Mouse (Mus musculus) lung, embryonic 16.5 days (tissue): ENCODE data around the gene Fbxo10. TPM values are rescaled to one million over a fixed set of nuclear protein-coding genes. Genes with fewer than 3 reads are reported as not detected.
"Not testable (repeated sequence)": the region's sequence is repeated elsewhere in the genome, so short reads cannot be mapped to it uniquely, and the experiment has no call there.

Experiments
- ATAC-seq: fragments of 200-750 bp; cut with Nextera tagmentation; 2 replicates; pipeline ENCODE4 v1.8.0; 2017; ENCODE audit warnings: low read depth, mild to moderate bottlenecking, moderate library complexity
- H3K27ac ChIP-seq: fragments of 300-500 bp; sonication (generic); 2 replicates; pipeline ENCODE4 v1.5.1; 2014; ENCODE audit warnings: mild to moderate bottlenecking, control low read depth, low read length
- H3K27me3 ChIP-seq: fragments of 300-500 bp; sonication (generic); 2 replicates; pipeline ENCODE4 v1.6.1; 2014; ENCODE audit warnings: low read depth, low read length, mixed read lengths; ENCODE audit not compliant: control insufficient read depth, insufficient read depth
- H3K36me3 ChIP-seq: fragments of 300-500 bp; sonication (generic); 2 replicates; pipeline ENCODE4 v1.6.1; 2014; ENCODE audit warnings: low read length; ENCODE audit not compliant: control insufficient read depth, insufficient read depth
- H3K4me1 ChIP-seq: fragments of 300-500 bp; sonication (generic); replicated peaks from 2 replicates; pipeline ENCODE4 v1.6.1; 2014; ENCODE audit warnings: low read length, mixed read lengths; ENCODE audit not compliant: control insufficient read depth, insufficient read depth
- H3K4me2 ChIP-seq: fragments of 300-500 bp; sonication (generic); 2 replicates; pipeline ENCODE4 v1.6.1; 2014; ENCODE audit warnings: low read depth, low read length, control low read depth
- H3K4me3 ChIP-seq: fragments of 300-500 bp; sonication (generic); 2 replicates; pipeline ENCODE4 v1.5.1; 2014; ENCODE audit warnings: mild to moderate bottlenecking, low read length, control low read depth
- H3K9ac ChIP-seq: fragments of 300-500 bp; sonication (generic); 2 replicates; pipeline ENCODE4 v1.6.1; 2014; ENCODE audit warnings: low read length, control low read depth
- H3K9me3 ChIP-seq: fragments of 300-500 bp; sonication (generic); 2 replicates; pipeline ENCODE4 v1.6.1; 2016; ENCODE audit warnings: low read length; ENCODE audit not compliant: control insufficient read depth
- WGBS: fragments of 180-500 bp; shearing (Covaris S2); extraction: QIAGEN DNeasy Blood & Tissue Kit; methylation state at CpG from one replicate; pipeline ENCODE4 v1.1.7; 2014; 5-methylcytosine and 5-hydroxymethylcytosine counted together
- polyA plus RNA-seq: library from polyadenylated mRNA; unstranded; fragments of >200 nt; fragmentation: Nextera tagmentation; extraction: Ambion mirVana; gene quantifications from 2 replicates; pipeline ENCODE4 v1.2.1, GENCODE M21; 2015

Gene Fbxo10
- polyA plus RNA-seq, 1 experiment from 2014 or later: 13.9 TPM

- no peaks in the 10 kb centered on the region for H3K9me3 ChIP-seq
- peak overlapping the region; percentile 59 for H3K9ac ChIP-seq
- 21% methylated on average over 8 of the region's 8 CpGs for WGBS
- peaks cover 9% of the 10 kb centered on the region for H3K4me1 ChIP-seq
- ATAC-seq: no peak
- H3K4me3 ChIP-seq: peak overlapping the region; percentile 96
- H3K27ac ChIP-seq: peak overlapping the region; percentile 78
- no peaks in the 10 kb centered on the region for H3K27me3 ChIP-seq
- no peaks in the 10 kb centered on the region for H3K36me3 ChIP-seq
- H3K4me2 ChIP-seq: peak overlapping the region; percentile 90
Measured at GRCm38 (mm10) chr4:45084895-45085290, 489 bp upstream of the Fbxo10 start.

- no peak overlapping the region for H3K27ac ChIP-seq
- 2% methylated on average over 8 of the region's 8 CpGs for WGBS
- peaks cover 9% of the 10 kb centered on the region for H3K4me1 ChIP-seq
- H3K36me3 ChIP-seq: no peaks in the 10 kb centered on the region
- H3K4me3 ChIP-seq: peak overlapping the region; percentile 96
- no peaks in the 10 kb centered on the region for H3K27me3 ChIP-seq
- peak overlapping the region; percentile 90 for H3K4me2 ChIP-seq
- ATAC-seq: no peak
- H3K9me3 ChIP-seq: no peaks in the 10 kb centered on the region
- H3K9ac ChIP-seq: peak overlapping the region; percentile 96
Measured at GRCm38 (mm10) chr4:45083487-45083886, 917 bp downstream of the Fbxo10 start.

GRCm38 (mm10) chr4:45082951-45083350, 1.5 kb downstream of the Fbxo10 start:
- no peak overlapping the region for H3K27ac ChIP-seq
- ATAC-seq: no peak
- H3K9me3 ChIP-seq: no peaks in the 10 kb centered on the region
- H3K4me3 ChIP-seq: peak overlapping the region; percentile 96; the same call in 1 of the 2 replicates
- no peaks in the 10 kb centered on the region for H3K27me3 ChIP-seq
- no peak overlapping the region for H3K9ac ChIP-seq
- H3K4me1 ChIP-seq: peaks cover 9% of the 10 kb centered on the region
- H3K36me3 ChIP-seq: no peaks in the 10 kb centered on the region
- peak overlapping the region; percentile 90; the same call in 1 of the 2 replicates for H3K4me2 ChIP-seq
- 71% methylated on average over 9 of the region's 9 CpGs for WGBS

GRCm38 (mm10) chr4:45081041-45081440, 3.4 kb downstream of the Fbxo10 start:
- ATAC-seq, H3K4me3 ChIP-seq, H3K4me1 ChIP-seq, H3K9ac ChIP-seq, H3K27ac ChIP-seq, H3K4me2 ChIP-seq, H3K27me3 ChIP-seq, H3K36me3 ChIP-seq, H3K9me3 ChIP-seq: not testable (repeated sequence)
- WGBS: 86% methylated on average over 4 of the region's 4 CpGs

GRCm38 (mm10) chr4:45073544-45073943, 10.9 kb downstream of the Fbxo10 start:
- Histone ChIP-seq H3K27me3 (no peaks in the 10 kb centered on the region), H3K4me1 (0 out of 2 replicates have a peak, but pooled peaks cover 2% of the 10 kb centered on the region), H3K36me3 (no peaks in the 10 kb centered on the region), H3K27ac (no peak overlapping the region), H3K4me2 (no peak overlapping the region), H3K4me3 (no peak overlapping the region), H3K9me3 (no peaks in the 10 kb centered on the region), H3K9ac (no peak overlapping the region)
- ATAC-seq: no peak
- WGBS: 77% methylated on average over 6 of the region's 6 CpGs

GRCm38 (mm10) chr4:45072261-45072973, 12.0 kb downstream of the Fbxo10 start:
- no peak for ATAC-seq
- Histone ChIP-seq H3K27ac (no peak overlapping the region), H3K36me3 (no peaks in the 10 kb centered on the region), H3K9ac (no peak overlapping the region), H3K4me3 (no peak overlapping the region), H3K27me3 (no peaks in the 10 kb centered on the region), H3K9me3 (no peaks in the 10 kb centered on the region), H3K4me1 (0 out of 2 replicates have a peak, but pooled peaks cover 2% of the 10 kb centered on the region), H3K4me2 (no peak overlapping the region)
- WGBS: 51% methylated on average over 15 of the region's 15 CpGs

- no peak overlapping the region for H3K27ac ChIP-seq
- no peak overlapping the region for H3K9ac ChIP-seq
- no peak overlapping the region for H3K4me2 ChIP-seq
- ATAC-seq: no peak
- H3K4me3 ChIP-seq: no peak overlapping the region
- no peaks in the 10 kb centered on the region for H3K9me3 ChIP-seq
- no peaks in the 10 kb centered on the region for H3K36me3 ChIP-seq
- WGBS: 75% methylated on average over 4 of the region's 4 CpGs
- H3K27me3 ChIP-seq: no peaks in the 10 kb centered on the region
- H3K4me1 ChIP-seq: 0 out of 2 replicates have a peak, but pooled peaks cover 2% of the 10 kb centered on the region
Measured at GRCm38 (mm10) chr4:45067742-45068141, 16.7 kb downstream of the Fbxo10 start.

GRCm38 (mm10) chr4:45066036-45066730, 18.2 kb downstream of the Fbxo10 start:
- WGBS: 23% methylated on average over 2 of the region's 2 CpGs
- no peak overlapping the region for H3K4me3 ChIP-seq

GRCm38 (mm10) chr4:45064577-45064976, 19.8 kb downstream of the Fbxo10 start:
- H3K4me1 ChIP-seq: 0 out of 2 replicates have a peak, but pooled peaks cover 2% of the 10 kb centered on the region
- H3K27ac ChIP-seq: no peak overlapping the region
- no peak for ATAC-seq
- WGBS: 74% methylated on average over 2 of the region's 2 CpGs
- no peak overlapping the region for H3K9ac ChIP-seq
- no peaks in the 10 kb centered on the region for H3K27me3 ChIP-seq
- H3K4me3 ChIP-seq: no peak overlapping the region
- no peaks in the 10 kb centered on the region for H3K9me3 ChIP-seq
- no peak overlapping the region for H3K4me2 ChIP-seq
- H3K36me3 ChIP-seq: no peaks in the 10 kb centered on the region

More at GRCm38 (mm10) chr4:45066036-45066730, 18.2 kb downstream of the Fbxo10 start:
- no peak for ATAC-seq
- Histone ChIP-seq H3K9ac (no peak overlapping the region), H3K9me3 (no peaks in the 10 kb centered on the region), H3K4me2 (no peak overlapping the region), H3K27ac (no peak overlapping the region), H3K4me1 (0 out of 2 replicates have a peak, but pooled peaks cover 2% of the 10 kb centered on the region), H3K36me3 (no peaks in the 10 kb centered on the region), H3K27me3 (no peaks in the 10 kb centered on the region)
